ENCODE assay signal across 8 mouse cellular contexts in the genomic region with DNA sequence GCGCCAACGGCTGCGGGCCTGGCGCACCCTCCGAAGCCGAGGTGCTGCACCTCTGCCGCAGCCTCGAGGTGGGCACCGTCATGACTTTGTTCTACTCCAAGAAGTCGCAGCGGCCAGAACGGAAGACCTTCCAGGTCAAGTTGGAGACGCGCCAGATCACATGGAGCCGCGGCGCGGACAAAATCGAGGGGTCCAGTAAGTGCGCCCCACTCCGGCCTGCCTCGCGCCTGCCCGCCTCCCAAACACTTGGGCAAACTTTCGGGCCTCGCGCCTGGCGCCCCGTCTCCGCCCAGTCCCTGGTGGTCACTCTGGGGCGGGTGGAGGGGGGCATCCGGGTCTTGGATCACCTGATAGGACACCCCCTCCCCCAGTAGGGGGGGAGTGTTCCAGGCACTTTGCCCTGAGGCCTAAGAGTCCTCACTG. TPM values are rescaled to one million over a fixed set of nuclear protein-coding genes. Genes with fewer than 3 reads are reported as not detected.
DNase-seq lines count a peak whose midpoint lies in the region; ATAC-seq and TF ChIP-seq lines count a peak whose summit lies in the region.

No protein-coding gene starts in this region.

- H3K9me3 ChIP-seq in heart, embryonic 14.5 days (ENCODE audit: control insufficient read depth, low read length), result no peaks in the 10 kb centered on the region
- H3K9me3 ChIP-seq in liver, embryonic 14.5 days (ENCODE audit: control insufficient read depth, low read length), result no peaks in the 10 kb centered on the region
- no peaks in the 10 kb centered on the region for H3K9me3 ChIP-seq in neural tube, embryonic 15.5 days (replicated peaks)

- peak overlapping the region; percentile 19; the same call in 1 of the 2 replicates for H3K27ac ChIP-seq in embryonic fibroblast, embryonic 13.5 days (ENCODE audit: insufficient read depth, low read length)
- peak overlapping the region; percentile 66 to 92; a peak in 3 of 4 replicates for H3K27ac ChIP-seq in heart, embryonic 14.5 days (replicated peaks in 1 of 2; ENCODE audit: control insufficient read depth in 1 of 2, insufficient read depth in 1 of 2, low read depth in 2 of 2, low read length in 2 of 2)
- H3K27ac ChIP-seq in liver, embryonic 14.5 days, result no peak overlapping the region
- peak overlapping the region; percentile 99 for H3K27ac ChIP-seq in neural tube, embryonic 15.5 days (replicated peaks)

- H3K9ac ChIP-seq in heart, embryonic 14.5 days (ENCODE audit: low read length), result peak overlapping the region; percentile 98
- peak overlapping the region; percentile 59 for H3K9ac ChIP-seq in liver, embryonic 14.5 days (replicated peaks)
- peak overlapping the region; percentile 100 for H3K9ac ChIP-seq in neural tube, embryonic 15.5 days (replicated peaks)

- peaks cover 11% of the 10 kb centered on the region for H3K36me3 ChIP-seq in heart, embryonic 14.5 days (ENCODE audit: control insufficient read depth, insufficient read depth, low read length)
- H3K36me3 ChIP-seq in liver, embryonic 14.5 days (replicated peaks; ENCODE audit: control insufficient read depth, insufficient read depth, low read depth), result no peaks in the 10 kb centered on the region
- H3K36me3 ChIP-seq in neural tube, embryonic 15.5 days, result peaks cover 13% of the 10 kb centered on the region

- peak; percentile 15 for ATAC-seq in heart, embryonic 14.5 days (ENCODE audit: insufficient number of reproducible peaks, insufficient read depth, low FRiP score, low read depth)
- peak; percentile 2; the same call in 1 of the 2 replicates for ATAC-seq in liver, embryonic 14.5 days (ENCODE audit: insufficient read depth)
- peak; percentile 16; the same call in 1 of the 2 replicates for ATAC-seq in neural tube, embryonic 15.5 days (ENCODE audit: low FRiP score)
- no peak for ATAC-seq in erythroid progenitor cell, adult 5-6 weeks (replicated peaks; ENCODE audit: low FRiP score, poor library complexity, severe bottlenecking)

- WGBS in heart, embryonic 14.5 days, result under 1% methylated on average over 32 of the region's 32 CpGs
- 1% methylated on average over 32 of the region's 32 CpGs for WGBS in liver, embryonic 14.5 days (ENCODE audit: insufficient replicate concordance)
- under 1% methylated on average over 32 of the region's 32 CpGs for WGBS in neural tube, embryonic 15.5 days

- peak; percentile 62 for DNase-seq in 3T3-L1 (ENCODE audit: low read depth, low spot score)
- peak; percentile 83 for DNase-seq in adrenal gland, postnatal 14 days
- peak; percentile 87 for DNase-seq in kidney, postnatal 10 days
- DNase-seq in liver, embryonic 14.5 days (ENCODE audit: low read depth in 3 of 3, low spot score in 3 of 3), result no peak

- peak; percentile 18 for TF ChIP-seq POLR2A in embryonic fibroblast, embryonic 13.5 days (IDR thresholded peaks at IDR 0.05; ENCODE audit: low read depth, low read length)

- H3K27me3 ChIP-seq in heart, embryonic 14.5 days (ENCODE audit: control insufficient read depth, insufficient read depth, low read length), result no peaks in the 10 kb centered on the region
- peaks cover 20% of the 10 kb centered on the region for H3K27me3 ChIP-seq in liver, embryonic 14.5 days (ENCODE audit: control insufficient read depth, insufficient read depth, low read length)
- no peaks in the 10 kb centered on the region for H3K27me3 ChIP-seq in neural tube, embryonic 15.5 days (replicated peaks)

- peaks cover 3% of the 10 kb centered on the region for H3K4me1 ChIP-seq in embryonic fibroblast, embryonic 13.5 days (ENCODE audit: control insufficient read depth, insufficient read depth, low read length)
- peaks cover 26 to 51% of the 10 kb centered on the region in 2 experiments for H3K4me1 ChIP-seq in heart, embryonic 14.5 days (ENCODE audit: control insufficient read depth in 2 of 2, insufficient read depth in 2 of 2, low read length in 2 of 2)
- peaks cover 2 to 12% of the 10 kb centered on the region in 2 experiments; a peak in 3 of 4 replicates for H3K4me1 ChIP-seq in liver, embryonic 14.5 days (replicated peaks; ENCODE audit: control insufficient read depth in 2 of 2, insufficient read depth in 2 of 2, low read length in 1 of 2)
- H3K4me1 ChIP-seq in neural tube, embryonic 15.5 days, result peaks cover 55% of the 10 kb centered on the region

- no peak for TF ChIP-seq EP300 in liver, embryonic 14.5 days (IDR thresholded peaks at IDR 0.05; ENCODE audit: low read depth)

- H3K4me3 ChIP-seq in embryonic fibroblast, embryonic 13.5 days (ENCODE audit: insufficient read depth, low read length), result peak overlapping the region; percentile 77
- peak overlapping the region; percentile 87 to 96 for H3K4me3 ChIP-seq in heart, embryonic 14.5 days (ENCODE audit: control insufficient read depth in 1 of 2, insufficient read depth in 1 of 2, low read depth in 1 of 2, low read length in 2 of 2)
- H3K4me3 ChIP-seq in liver, embryonic 14.5 days (ENCODE audit: insufficient read depth in 1 of 2, low read depth in 2 of 2, low read length in 2 of 2), result peak overlapping the region; percentile 84 to 89
- H3K4me3 ChIP-seq in neural tube, embryonic 15.5 days (replicated peaks), result peak overlapping the region; percentile 84

- TF ChIP-seq CTCF in embryonic fibroblast, embryonic 13.5 days (IDR thresholded peaks at IDR 0.05; ENCODE audit: borderline replicate concordance, insufficient read depth, low read length), result no peak
- TF ChIP-seq CTCF in liver, embryonic 14.5 days (IDR thresholded peaks at IDR 0.05; ENCODE audit: low read depth), result 0 out of 2 replicates have a peak, but pooled peaks have one; percentile 7

- H3K4me2 ChIP-seq in heart, embryonic 14.5 days (ENCODE audit: low read length), result peak overlapping the region; percentile 96
- H3K4me2 ChIP-seq in liver, embryonic 14.5 days (ENCODE audit: low read depth), result peak overlapping the region; percentile 93
- peak overlapping the region; percentile 94 for H3K4me2 ChIP-seq in neural tube, embryonic 15.5 days

RNA-seq across cellular contexts. Expression of a gene that starts 0.8 kb away (rescaled TPM):
- total RNA-seq in adrenal gland, postnatal 14 days (2021), result 69.7 and 93.2 TPM in 2 replicates
- 55.6 and 59.7 TPM in 2 replicates for polyA plus RNA-seq in embryonic fibroblast, embryonic 13.5 days (2011; ENCODE audit: insufficient read length, low read depth, missing spikeins)
- polyA plus RNA-seq in heart, embryonic 14.5 days (2014; fragmentation: Nextera tagmentation; extraction: Ambion mirVana), result 33.1 and 33.7 TPM in 2 replicates
- 4.2 and 5.4 TPM in 2 replicates for polyA plus RNA-seq in liver, embryonic 14.5 days (2012; rRNA removed)
- polyA plus RNA-seq in liver, embryonic 14.5 days (2014; fragmentation: Nextera tagmentation; extraction: Ambion mirVana), result 3.3 and 3.9 TPM in 2 replicates
- polyA plus RNA-seq in neural tube, embryonic 15.5 days (2015; fragmentation: Nextera tagmentation; extraction: Ambion mirVana), result 47.2 and 49.5 TPM in 2 replicates
- 2.2 and 7.5 TPM in 2 replicates for total RNA-seq in erythroid progenitor cell, adult 5-6 weeks (2015; ENCODE audit: low replicate concordance)
- total RNA-seq in erythroid progenitor cell, adult 5-6 weeks (2017; ENCODE audit: low replicate concordance), result 3.0 and 11.6 TPM in 2 replicates

Comparison
In these comparisons a context has a peak if more than half of its experiments do, and no peak if none do; other contexts are left out.
1. DNase-seq: peak in 3T3-L1 (single experiment), adrenal gland, postnatal 14 days (single experiment) and kidney, postnatal 10 days (single experiment); none in liver, embryonic 14.5 days (0 of 3).
2. Peak in every context shown above with its lines, with median percentiles within 50 percentile points of each other: H3K4me3 ChIP-seq, H3K4me2 ChIP-seq and H3K9ac ChIP-seq.